Mouse (Mus musculus) ES-Bruce4 (cell line): ENCODE data around the gene Lpcat1.

Experiments used
- CTCF ChIP-seq: IDR thresholded peaks from one replicate; pipeline ENCODE4 v1.8.1; 2011; ENCODE audit warnings: low read depth, low read length
- EP300 ChIP-seq: IDR thresholded peaks from 2 replicates; pipeline ENCODE4 v1.6.1; 2011; ENCODE audit warnings: low read depth, low read length; ENCODE audit not compliant: insufficient read depth
- POLR2A ChIP-seq: IDR thresholded peaks from one replicate; pipeline ENCODE4 v1.8.1; 2011; ENCODE audit warnings: low read length; ENCODE audit not compliant: insufficient read depth

DNA sequence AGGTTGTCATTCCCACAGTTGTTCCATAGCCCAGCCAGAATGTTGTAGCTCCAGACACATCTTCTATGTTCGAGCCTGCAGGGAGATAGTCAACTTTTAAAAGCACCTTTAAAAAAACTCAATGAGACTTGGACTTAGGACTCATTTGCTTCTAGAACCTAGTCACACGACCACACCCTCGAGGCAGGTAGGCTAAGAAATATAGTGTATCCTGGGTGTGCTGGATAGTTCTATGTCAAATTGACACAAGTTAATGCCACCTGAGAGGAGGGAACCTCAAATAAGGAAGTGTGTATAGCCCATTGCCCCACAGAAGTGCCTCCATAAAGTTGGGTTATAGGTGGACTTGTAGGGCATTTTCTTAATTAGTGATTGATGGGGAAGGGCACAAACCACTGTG lies 11.7 kb upstream of the Lpcat1 start:
- TF ChIP-seq CTCF (no peak), POLR2A (no peak), EP300 (no peak)
